Mouse (Mus musculus): ENCODE results near the gene Usp2.

Gene Usp2

GRCm38 (mm10) chr9:44046426-44046825 is 20.4 kb upstream of the Usp2 start:
- no peak for DNase-seq (ENCODE audit: low read depth, low spot score)

- DNase-seq (ENCODE audit: low read depth, low spot score), result no peak
These were observed 19.8 kb upstream of the Usp2 start for GRCm38 (mm10) chr9:44047071-44047470.

- no peak for DNase-seq (ENCODE audit: low read depth, low spot score)
These were observed 19.0 kb upstream of the Usp2 start for GRCm38 (mm10) chr9:44047571-44048490.

- DNase-seq (ENCODE audit: low read depth, low spot score), result no peak
These were observed 18.1 kb upstream of the Usp2 start for GRCm38 (mm10) chr9:44048541-44049380.

DNA sequence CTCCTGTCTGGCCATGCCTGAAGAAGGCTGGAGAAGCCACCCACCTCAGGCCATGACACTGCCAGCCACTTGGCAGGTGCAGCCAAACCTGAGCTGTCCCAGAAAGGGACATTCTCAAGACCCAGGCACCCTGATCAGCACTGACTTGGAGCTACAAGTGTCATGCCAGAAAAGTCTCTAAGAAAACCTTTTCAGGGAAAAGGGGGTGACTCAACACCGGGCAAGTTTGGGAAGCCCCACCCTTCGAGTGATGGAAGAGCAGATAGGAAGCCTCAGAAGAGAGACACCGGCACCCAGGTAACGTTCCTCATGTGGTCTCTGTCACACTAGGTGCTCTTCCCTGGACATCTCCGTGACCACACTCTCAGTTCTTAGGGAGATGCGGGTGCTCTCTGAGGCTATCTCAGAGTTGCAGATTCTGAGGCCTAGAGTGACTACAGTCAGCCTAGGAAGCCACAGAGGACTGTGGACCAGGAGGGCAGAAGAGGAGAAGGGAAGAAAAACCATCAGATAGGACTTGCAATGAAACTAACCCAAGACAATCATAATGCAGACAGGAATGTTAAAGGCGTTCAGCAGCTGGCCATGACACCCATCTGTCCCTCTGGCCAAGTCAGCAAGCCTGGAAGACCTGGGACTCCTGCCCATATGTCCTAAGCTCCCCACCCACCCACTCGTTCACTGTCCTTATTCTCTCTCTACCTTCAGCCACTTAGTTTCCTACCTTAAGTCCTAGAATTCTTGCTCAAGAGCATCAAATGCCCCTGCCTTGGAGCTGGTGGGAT is 17.2 kb upstream of the Usp2 start:
- no peak for DNase-seq (ENCODE audit: low read depth, low spot score)

DNA sequence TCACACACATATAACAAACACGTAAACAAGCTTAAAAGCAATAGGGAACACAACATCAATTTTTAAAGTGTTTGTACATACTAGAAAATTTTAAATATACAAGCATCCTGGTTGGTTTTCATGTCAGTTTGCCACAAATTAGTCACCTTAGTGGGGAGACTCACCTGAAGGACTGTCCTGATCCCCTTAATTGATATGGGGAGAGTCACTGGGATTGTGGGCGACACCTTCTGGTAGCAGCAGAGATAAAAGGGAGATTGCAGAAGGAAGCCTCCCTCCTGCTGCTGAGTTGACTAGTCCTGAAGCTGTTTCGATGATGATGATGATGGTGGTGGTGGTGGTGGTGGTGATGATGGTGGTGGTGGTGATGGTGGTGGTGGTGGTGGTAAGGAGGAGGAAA is 14.0 kb upstream of the Usp2 start:
- DNase-seq (ENCODE audit: low read depth, low spot score), result no peak

GRCm38 (mm10) chr9:44053936-44054335 is 12.9 kb upstream of the Usp2 start:
- DNase-seq (ENCODE audit: low read depth, low spot score), result no peak

GRCm38 (mm10) chr9:44058606-44059005 is 8.2 kb upstream of the Usp2 start:
- no peak for DNase-seq (ENCODE audit: low read depth, low spot score)

DNA sequence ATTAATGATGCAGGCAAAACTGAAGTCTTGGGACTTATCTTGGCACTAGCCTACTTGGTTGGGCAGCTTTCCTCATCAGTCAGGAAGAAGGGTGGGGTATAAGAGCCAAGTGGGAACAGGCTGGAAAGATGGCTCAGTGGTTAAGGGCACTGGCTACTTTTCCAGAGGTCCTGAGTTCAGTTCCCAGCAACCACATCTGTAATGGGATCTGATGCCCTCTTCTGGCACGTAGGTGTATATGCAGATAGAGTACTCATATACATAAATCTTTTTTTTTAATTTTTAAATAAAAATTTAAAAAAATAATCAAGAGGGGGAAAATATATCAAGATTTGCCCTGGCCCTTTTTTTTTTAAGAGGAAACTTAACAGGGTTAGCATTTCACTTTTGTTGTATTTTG is 1.6 kb upstream of the Usp2 start:
- no peak for DNase-seq (ENCODE audit: low read depth, low spot score)

GRCm38 (mm10) chr9:44067241-44067959 is 579 bp downstream of the Usp2 start:
- no peak for DNase-seq (ENCODE audit: low read depth, low spot score)

GRCm38 (mm10) chr9:44067960-44068330 is 1.1 kb downstream of the Usp2 start:
- no peak for DNase-seq (ENCODE audit: low read depth, low spot score)

DNA sequence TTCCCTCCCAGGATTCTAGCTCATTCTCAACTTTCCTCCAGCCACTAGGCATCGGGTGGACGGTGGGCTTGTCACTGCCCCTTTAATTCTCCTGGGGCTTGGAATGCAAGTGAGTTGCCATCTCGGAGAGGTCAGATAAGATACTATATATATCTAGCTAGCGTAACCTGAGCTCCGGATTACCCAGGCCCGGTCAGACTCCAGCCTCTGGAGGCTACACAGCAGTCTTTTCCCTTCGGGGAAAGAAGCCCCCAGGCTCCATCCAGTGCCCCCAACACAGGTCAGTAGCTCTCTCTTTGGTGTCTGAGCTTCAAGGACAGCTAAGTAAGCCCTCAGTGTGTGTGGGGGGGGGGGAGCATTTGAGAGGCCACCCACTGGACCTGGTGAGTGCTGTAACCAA is 2.4 kb downstream of the Usp2 start:
- no peak for DNase-seq (ENCODE audit: low read depth, low spot score)

DNA sequence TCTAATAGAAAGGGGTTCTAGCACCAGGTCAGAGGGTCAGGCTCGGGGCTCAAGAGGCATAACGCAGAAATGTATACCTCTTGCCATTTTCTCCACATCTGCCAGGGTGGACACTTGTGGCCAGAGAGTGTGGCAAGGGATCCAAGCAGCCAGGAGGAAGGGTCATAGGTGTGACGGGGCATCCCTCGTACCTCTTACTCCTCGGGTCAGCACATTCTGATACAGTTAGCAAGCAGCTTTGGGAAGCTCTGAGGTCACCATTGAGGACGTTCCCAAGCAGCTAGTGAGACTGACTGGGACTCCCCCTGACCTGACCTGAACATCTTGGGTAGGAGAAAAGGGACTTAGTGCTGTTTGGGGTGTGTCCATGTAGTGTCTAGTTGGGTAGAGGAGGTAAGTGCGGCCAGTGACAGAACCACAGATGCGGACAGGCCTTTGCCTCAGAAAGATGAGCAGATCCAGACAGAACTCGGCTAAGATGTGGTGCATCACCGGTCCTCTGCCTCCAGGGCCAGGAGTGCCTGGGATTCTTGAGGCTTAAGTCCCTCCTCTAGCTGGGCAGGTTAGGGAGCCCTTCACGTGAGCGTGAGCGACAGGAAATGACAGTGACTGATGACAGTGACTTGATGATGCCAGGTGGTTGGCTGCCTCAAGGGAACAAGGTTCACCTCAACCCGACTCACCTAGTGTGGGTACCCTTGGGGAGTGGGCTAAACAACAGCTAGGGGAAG is 3.5 kb downstream of the Usp2 start:
- DNase-seq (ENCODE audit: low read depth, low spot score), result no peak

DNA sequence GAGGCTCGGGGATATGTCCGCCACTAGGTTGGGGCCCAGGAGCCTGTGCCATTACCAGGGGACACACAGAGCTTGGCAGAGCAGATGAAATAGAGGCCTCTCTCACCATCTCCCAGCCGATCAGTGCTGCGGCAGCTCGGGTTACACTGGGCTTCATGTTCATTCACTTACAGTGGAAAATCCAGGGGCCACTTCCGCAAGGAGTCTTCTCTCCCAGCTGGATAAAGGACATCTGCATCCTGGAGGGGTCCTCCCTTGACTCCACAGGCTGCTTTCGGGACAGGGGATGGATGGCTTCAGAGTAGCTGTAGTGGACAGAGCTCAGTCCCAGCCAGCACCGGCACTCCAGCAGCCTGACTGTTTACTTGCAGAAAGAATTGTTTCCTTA is 4.0 kb downstream of the Usp2 start:
- DNase-seq (ENCODE audit: low read depth, low spot score), result no peak

DNA sequence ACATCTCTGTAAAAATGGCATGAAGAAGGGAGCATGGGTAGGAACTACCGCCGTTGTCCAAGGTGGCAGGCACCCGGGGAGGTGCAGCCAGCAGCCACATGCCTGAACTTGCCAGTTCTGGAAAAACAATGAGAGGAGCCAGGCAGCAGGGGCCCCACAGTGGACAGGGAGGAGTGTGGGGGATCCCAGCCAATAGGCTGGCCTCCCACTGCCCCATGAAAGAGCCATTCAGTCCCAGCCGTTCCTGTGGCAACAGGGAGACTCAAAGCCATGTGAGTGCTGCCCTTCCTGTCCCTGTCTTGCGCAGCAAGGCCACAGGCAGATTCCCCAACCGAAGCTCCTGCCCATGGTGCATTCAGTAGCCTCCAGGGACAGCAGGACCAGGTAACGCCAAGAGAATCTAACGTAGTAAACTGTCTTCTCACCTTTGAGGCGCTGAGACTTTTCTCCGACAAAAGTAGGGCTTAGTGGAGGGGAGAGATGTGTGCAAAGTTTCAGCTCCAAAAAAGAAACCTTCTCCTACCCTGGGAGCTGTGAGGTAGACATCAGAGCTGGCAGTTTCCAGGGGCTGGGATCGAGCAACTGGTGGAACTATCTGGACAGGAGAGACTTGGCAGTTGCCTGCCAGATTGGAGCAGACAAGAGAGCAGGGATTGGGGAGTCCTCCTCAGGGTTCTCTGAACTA is 5.2 kb downstream of the Usp2 start:
- DNase-seq (ENCODE audit: low read depth, low spot score), result no peak

GRCm38 (mm10) chr9:44072599-44072915 is 5.7 kb downstream of the Usp2 start:
- DNase-seq (ENCODE audit: low read depth, low spot score), result no peak

- no peak for DNase-seq (ENCODE audit: low read depth, low spot score)
These were observed 6.3 kb downstream of the Usp2 start for GRCm38 (mm10) chr9:44073115-44073514.

DNA sequence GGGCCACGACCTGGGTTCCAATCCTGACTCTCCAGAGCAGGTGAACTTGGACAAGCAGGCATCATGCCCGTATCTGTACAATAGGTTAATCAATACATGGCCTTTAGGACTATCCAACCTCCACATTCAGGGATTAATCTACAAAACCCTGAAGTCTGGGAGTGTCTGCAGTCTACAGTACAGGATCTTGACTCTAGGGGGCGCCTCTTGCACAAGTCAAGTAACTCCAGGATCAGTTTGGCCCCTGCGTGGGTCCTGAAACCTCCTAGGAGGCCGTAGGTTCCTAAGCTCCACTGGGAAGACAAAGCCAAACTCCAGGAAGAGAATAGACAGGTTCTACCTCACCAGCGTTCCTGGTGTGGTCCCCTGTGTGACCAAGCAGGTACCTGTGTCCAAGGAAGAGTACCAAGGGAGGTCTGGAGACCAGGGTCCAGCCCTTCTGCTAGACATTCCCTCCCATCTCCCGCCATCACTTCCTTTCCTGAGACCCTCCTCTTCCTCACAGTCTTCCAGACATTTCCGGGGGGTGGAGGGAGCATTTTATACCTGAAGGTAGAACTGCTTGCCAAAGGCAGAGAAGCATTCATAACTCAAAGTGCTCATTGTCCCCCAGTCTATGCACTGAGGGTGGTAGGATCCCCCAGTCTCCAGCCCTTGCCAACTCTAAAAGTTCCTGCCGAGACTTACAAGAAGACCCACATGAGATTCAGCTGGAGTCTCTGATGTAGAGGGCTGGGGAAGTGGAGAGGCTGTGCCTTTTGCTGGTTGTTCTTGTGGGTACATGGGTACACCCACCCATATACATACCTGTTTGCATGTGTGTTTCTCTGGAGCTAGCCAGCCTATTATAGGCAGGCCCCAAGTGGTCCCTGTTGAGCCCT is 7.8 kb downstream of the Usp2 start:
- DNase-seq (ENCODE audit: low read depth, low spot score), result no peak

DNA sequence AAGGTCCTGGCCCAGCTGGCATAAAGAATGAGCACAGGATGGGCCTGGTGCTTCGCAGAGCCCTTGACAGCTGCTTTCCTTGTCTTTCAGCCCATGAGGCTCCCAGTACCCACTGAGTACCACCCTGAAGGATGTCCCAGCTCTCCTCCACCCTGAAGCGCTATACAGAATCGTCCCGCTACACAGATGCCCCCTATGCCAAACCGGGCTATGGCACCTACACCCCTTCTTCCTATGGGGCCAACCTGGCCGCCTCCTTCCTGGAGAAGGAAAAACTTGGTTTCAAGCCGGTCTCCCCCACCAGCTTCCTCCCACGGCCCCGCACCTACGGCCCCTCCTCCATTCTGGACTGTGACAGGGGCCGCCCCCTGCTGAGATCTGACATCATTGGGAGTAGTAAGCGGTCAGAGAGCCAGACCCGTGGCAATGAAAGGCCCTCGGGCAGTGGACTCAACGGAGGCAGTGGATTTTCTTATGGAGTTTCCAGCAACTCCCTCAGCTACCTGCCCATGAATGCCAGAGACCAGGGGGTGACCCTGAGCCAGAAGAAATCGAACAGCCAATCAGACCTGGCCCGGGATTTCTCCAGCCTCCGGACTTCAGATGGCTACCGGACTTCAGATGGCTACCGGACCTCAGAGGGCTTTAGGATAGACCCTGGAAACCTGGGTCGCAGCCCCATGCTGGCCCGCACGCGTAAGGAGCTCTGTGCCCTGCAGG is 8.6 kb downstream of the Usp2 start:
- no peak for DNase-seq (ENCODE audit: low read depth, low spot score)
